Mouse (Mus musculus) midbrain, postnatal 0 days (tissue): ENCODE results near the gene Slc35c1. TPM values are rescaled to one million over a fixed set of nuclear protein-coding genes. Genes with fewer than 3 reads are reported as not detected.

Source experiments
- ATAC-seq: fragments of 200-750 bp; cut with Nextera tagmentation; 2 replicates; pipeline ENCODE4 v1.8.0; 2017; ENCODE audit warnings: moderate number of reproducible peaks, mild to moderate bottlenecking, moderate TSS enrichment, moderate library complexity; ENCODE audit not compliant: low FRiP score
- DNase-seq: peaks from one replicate; pipeline ENCODE4 v3.0.0-alpha.2; 2015; ENCODE audit warnings: low spot score
- H3K27ac ChIP-seq: fragments of 300-500 bp; sonication (generic); 2 replicates; pipeline ENCODE4 v1.5.1; 2014; ENCODE audit warnings: low read depth, mild to moderate bottlenecking, low read length, mixed read lengths
- H3K27me3 ChIP-seq: fragments of 300-500 bp; sonication (generic); 2 replicates; pipeline ENCODE4 v1.6.1; 2014; ENCODE audit warnings: low read length, control low read depth, mixed read lengths; ENCODE audit not compliant: insufficient read depth
- H3K36me3 ChIP-seq: fragments of 300-500 bp; sonication (generic); 2 replicates; pipeline ENCODE4 v1.6.1; 2014; ENCODE audit warnings: low read length, control low read depth, mixed read lengths; ENCODE audit not compliant: insufficient read depth
- H3K4me1 ChIP-seq: fragments of 300-500 bp; sonication (generic); 2 replicates; pipeline ENCODE4 v1.6.1; 2014; ENCODE audit warnings: mild to moderate bottlenecking, control low read depth, antibody characterized with exemption, low read length, mixed read lengths; ENCODE audit not compliant: insufficient read depth
- H3K4me2 ChIP-seq: fragments of 300-500 bp; sonication (generic); 2 replicates; pipeline ENCODE4 v1.6.1; 2014; ENCODE audit warnings: low read depth, mild to moderate bottlenecking, low read length, mixed read lengths; ENCODE audit not compliant: poor library complexity, severe bottlenecking
- H3K4me3 ChIP-seq: fragments of 300-500 bp; sonication (generic); 2 replicates; pipeline ENCODE4 v1.5.1; 2014; ENCODE audit warnings: low read depth, mild to moderate bottlenecking, low read length, moderate library complexity
- H3K9ac ChIP-seq: fragments of 300-500 bp; sonication (generic); replicated peaks from 2 replicates; pipeline ENCODE4 v1.6.1; 2014; ENCODE audit warnings: mild to moderate bottlenecking, low read length, moderate library complexity, mixed read lengths; ENCODE audit not compliant: poor library complexity, severe bottlenecking
- H3K9me3 ChIP-seq: fragments of 300-500 bp; sonication (generic); 2 replicates; pipeline ENCODE4 v1.6.1; 2016; ENCODE audit warnings: low read length, control low read depth
- CTCF ChIP-seq: IDR thresholded peaks from 2 replicates; pipeline ENCODE4 v1.5.1; 2016; ENCODE audit warnings: antibody characterized with exemption, mild to moderate bottlenecking
- WGBS: fragments of 180-500 bp; shearing (Covaris S2); extraction: QIAGEN DNeasy Blood & Tissue Kit; methylation state at CpG from one replicate; pipeline ENCODE4 v1.1.7; 2014; 5-methylcytosine and 5-hydroxymethylcytosine counted together
- polyA plus RNA-seq: library from polyadenylated mRNA; unstranded; fragments of >200 nt; fragmentation: Nextera tagmentation; extraction: Ambion mirVana; gene quantifications from 2 replicates; pipeline ENCODE4 v1.2.1, GENCODE M21; 2015
- total RNA-seq: library from RNA; depleted of rRNA; stranded (reverse); fragments of >200 nt; gene quantifications from 2 replicates; pipeline ENCODE4 v1.2.3, GENCODE M21; 2014

The Slc35c1 gene
- total and polyA plus RNA-seq, 2 experiments from 2014 or later, result 16.8 to 18.6 TPM

DNA sequence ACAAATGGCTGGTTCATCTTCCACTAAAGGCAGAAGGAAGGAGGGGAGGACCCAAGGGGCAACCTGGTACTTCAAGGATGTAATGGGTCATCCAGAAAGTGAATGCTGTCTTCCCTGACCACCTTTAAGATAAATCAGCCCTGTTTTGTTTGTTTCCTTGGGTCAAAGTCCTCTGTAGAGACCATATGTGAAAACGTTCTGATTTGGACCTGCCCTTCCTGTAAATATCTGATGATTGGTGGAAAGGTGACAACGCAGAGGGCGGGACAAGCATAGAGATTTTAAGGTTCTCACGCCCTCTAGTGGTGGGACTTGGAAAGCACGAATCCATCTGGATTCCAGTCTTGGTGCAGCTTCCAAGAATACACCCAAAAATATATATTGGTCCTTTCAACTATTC is 22.5 kb downstream of the Slc35c1 start:
- Histone ChIP-seq H3K4me2 (no peak overlapping the region), H3K4me3 (no peak overlapping the region), H3K9ac (no peak overlapping the region), H3K4me1 (peaks cover 6% of the 10 kb centered on the region; the same call in 1 of the 2 replicates), H3K27me3 (no peaks in the 10 kb centered on the region), H3K27ac (no peak overlapping the region), H3K36me3 (no peaks in the 10 kb centered on the region), H3K9me3 (no peaks in the 10 kb centered on the region)
- peak; percentile 91 for TF ChIP-seq CTCF
- peak; percentile 93 for DNase-seq
- WGBS, result 0% methylated on average over 5 of the region's 5 CpGs
- no peak for ATAC-seq

DNA sequence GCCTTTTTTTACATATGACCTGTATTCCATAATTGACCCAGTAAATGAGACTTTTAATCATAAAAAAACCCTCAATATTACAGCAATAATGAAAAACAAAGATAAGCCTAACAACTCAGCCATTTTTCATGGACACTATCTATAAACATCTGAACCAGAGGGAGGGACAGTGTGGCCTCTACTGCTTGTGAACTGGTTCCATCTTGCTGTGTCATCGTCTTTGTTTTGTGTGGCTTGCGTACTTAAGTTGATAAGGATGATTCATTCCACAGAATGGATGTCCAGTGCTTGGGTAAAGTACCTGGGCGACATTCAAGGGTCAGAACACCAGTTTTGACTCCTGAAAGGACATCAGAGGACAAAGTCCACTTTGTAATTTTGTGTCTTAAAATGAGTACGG is 23.0 kb downstream of the Slc35c1 start:
- no peak for TF ChIP-seq CTCF
- Histone ChIP-seq H3K9ac (no peak overlapping the region), H3K27ac (no peak overlapping the region), H3K4me2 (no peak overlapping the region), H3K4me1 (peaks cover 6% of the 10 kb centered on the region; the same call in 1 of the 2 replicates), H3K4me3 (no peak overlapping the region), H3K36me3 (no peaks in the 10 kb centered on the region), H3K9me3 (no peaks in the 10 kb centered on the region), H3K27me3 (no peaks in the 10 kb centered on the region)
- no peak for ATAC-seq
- WGBS, result 85% methylated on average over 4 of the region's 4 CpGs
- DNase-seq, result no peak

GRCm38 (mm10) chr2:92435023-92435422 is 25.3 kb downstream of the Slc35c1 start:
- DNase-seq (no peak), ATAC-seq (no peak)
- peaks cover 11% of the 10 kb centered on the region; the same call in 1 of the 2 replicates for H3K4me1 ChIP-seq
- no peak overlapping the region for H3K4me3 ChIP-seq
- TF ChIP-seq CTCF, result no peak
- 0 out of 2 replicates have a peak overlapping the region, but pooled peaks have one; percentile 72 for H3K27ac ChIP-seq
- H3K9me3 ChIP-seq, result no peaks in the 10 kb centered on the region
- H3K9ac ChIP-seq, result 0 out of 2 replicates have a peak overlapping the region, but pooled peaks have one; percentile 42
- H3K27me3 ChIP-seq, result no peaks in the 10 kb centered on the region
- peak overlapping the region; percentile 92 for H3K4me2 ChIP-seq
- 56% methylated on average over 6 of the region's 6 CpGs for WGBS
- no peaks in the 10 kb centered on the region for H3K36me3 ChIP-seq

GRCm38 (mm10) chr2:92434375-92434745 is 26.0 kb downstream of the Slc35c1 start:
- H3K36me3 ChIP-seq, result no peaks in the 10 kb centered on the region
- H3K4me1 ChIP-seq, result peaks cover 11% of the 10 kb centered on the region; the same call in 1 of the 2 replicates
- H3K27me3 ChIP-seq, result no peaks in the 10 kb centered on the region
- WGBS, result 3% methylated on average over 12 of the region's 12 CpGs
- H3K27ac ChIP-seq, result peak overlapping the region; percentile 72
- TF ChIP-seq CTCF, result no peak
- no peak for ATAC-seq
- H3K4me2 ChIP-seq, result peak overlapping the region; percentile 92
- peak overlapping the region; percentile 42 for H3K9ac ChIP-seq
- peak overlapping the region; percentile 88 for H3K4me3 ChIP-seq
- no peaks in the 10 kb centered on the region for H3K9me3 ChIP-seq
- DNase-seq, result peak; percentile 22

- peak within 1 kb of the TSS; percentile 88 for H3K4me3 ChIP-seq
- H3K4me2 ChIP-seq, result peak within 1 kb of the TSS; percentile 92
- peaks cover 11% of the 10 kb centered on the region; the same call in 1 of the 2 replicates for H3K4me1 ChIP-seq
- peak within 1 kb of the TSS; percentile 77 for H3K27ac ChIP-seq
- no peaks in the 10 kb centered on the region for H3K36me3 ChIP-seq
- peak; percentile 98 for ATAC-seq
- DNase-seq, result peak; percentile 99
- H3K9ac ChIP-seq, result peak within 1 kb of the TSS; percentile 89
- under 1% methylated on average over 70 of the region's 76 CpGs for WGBS
- TF ChIP-seq CTCF, result no peak
- no peaks in the 10 kb centered on the region for H3K9me3 ChIP-seq
- H3K27me3 ChIP-seq, result no peaks in the 10 kb centered on the region
Observed at GRCm38 (mm10) chr2:92433578-92434374, 26.6 kb downstream of the Slc35c1 start, which contains the start of gene Cry2. Gene Cry2, minus strand, starts transcription at chr2:92434043.
